Mouse (Mus musculus) heart, adult 2 months (tissue): Measurements from ENCODE around the gene Armc9.

ENCODE experiments used
- CTCF ChIP-seq: fragments of 200-600 bp; IDR thresholded peaks from 2 replicates; pipeline ENCODE4 v1.8.1; 2022; ENCODE audit warnings: antibody characterized with exemption, mild to moderate bottlenecking, moderate library complexity
- POLR2A ChIP-seq: fragments of 200-500 bp; IDR thresholded peaks from 2 replicates; pipeline ENCODE4 v1.6.1; 2011; ENCODE audit warnings: mild to moderate bottlenecking, low read depth, low read length, control low read depth; ENCODE audit not compliant: insufficient read depth

DNA sequence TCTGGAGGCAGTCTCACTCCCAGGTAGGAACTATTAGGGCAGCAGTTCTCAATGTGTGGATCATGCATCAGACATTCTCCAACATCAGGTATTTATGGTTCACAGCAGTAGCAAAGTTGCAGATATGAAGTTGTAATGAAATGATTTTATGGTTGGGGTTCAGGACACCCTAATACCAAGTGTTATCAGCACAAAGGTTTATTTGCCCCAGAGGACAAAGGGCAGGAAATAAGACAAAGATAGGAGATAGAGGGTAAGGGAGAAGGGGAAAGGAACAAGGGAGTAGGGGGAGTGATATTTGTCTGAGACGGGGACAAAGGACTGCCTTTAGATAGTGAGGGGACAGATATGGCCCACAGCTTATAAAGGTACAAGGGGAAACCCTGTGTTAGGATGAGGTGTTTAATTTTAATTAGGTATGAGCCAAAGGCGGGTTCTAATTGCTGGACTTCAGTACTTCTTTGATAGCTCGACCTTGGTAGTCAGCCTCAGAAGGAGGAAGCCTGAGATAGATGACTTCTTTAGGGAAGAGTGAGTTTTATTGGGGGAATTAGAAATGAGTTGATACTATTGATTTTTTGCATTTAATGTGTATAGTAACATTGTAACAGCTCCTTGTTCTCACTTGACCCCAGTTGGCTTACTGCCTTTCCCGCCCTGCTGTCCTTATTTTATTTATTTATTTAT is 29.1 kb downstream of the Armc9 start:
- TF ChIP-seq CTCF (no peak), POLR2A (no peak)
